Mouse (Mus musculus) kidney, embryonic 14.5 days (tissue): Measurements from ENCODE around the gene Gm4858. TPM values are rescaled to one million over a fixed set of nuclear protein-coding genes. Genes with fewer than 3 reads are reported as not detected.
"Not testable (repeated sequence)": the region's sequence is repeated elsewhere in the genome, so short reads cannot be mapped to it uniquely, and the experiment has no call there.

Experiments used
- ATAC-seq: fragments of 200-750 bp; cut with Nextera tagmentation; 2 replicates; pipeline ENCODE4 v1.8.0; 2017; ENCODE audit warnings: moderate number of reproducible peaks, mild to moderate bottlenecking, moderate TSS enrichment, moderate library complexity; ENCODE audit not compliant: low FRiP score, low TSS enrichment
- H3K27ac ChIP-seq: fragments of 300-500 bp; sonication (generic); 2 replicates; pipeline ENCODE4 v1.5.1; 2014; ENCODE audit warnings: low read depth, mild to moderate bottlenecking, low read length, moderate library complexity, mixed read lengths
- H3K27me3 ChIP-seq: fragments of 300-500 bp; sonication (generic); 2 replicates; pipeline ENCODE4 v1.6.1; 2014; ENCODE audit warnings: mild to moderate bottlenecking, low read length; ENCODE audit not compliant: control insufficient read depth, insufficient read depth
- H3K36me3 ChIP-seq: fragments of 300-500 bp; sonication (generic); 2 replicates; pipeline ENCODE4 v1.6.1; 2014; ENCODE audit warnings: low read length, mixed read lengths; ENCODE audit not compliant: control insufficient read depth, insufficient read depth
- H3K4me1 ChIP-seq: fragments of 300-500 bp; sonication (generic); 2 replicates; pipeline ENCODE4 v1.6.1; 2014; ENCODE audit warnings: low read length, mixed read lengths; ENCODE audit not compliant: control insufficient read depth, insufficient read depth
- H3K4me2 ChIP-seq: fragments of 300-500 bp; sonication (generic); replicated peaks from 2 replicates; pipeline ENCODE4 v1.6.1; 2014; ENCODE audit warnings: low read depth, mild to moderate bottlenecking, low read length
- H3K4me3 ChIP-seq: fragments of 300-500 bp; sonication (generic); 2 replicates; pipeline ENCODE4 v1.5.1; 2014; ENCODE audit warnings: mild to moderate bottlenecking, low read length
- H3K9ac ChIP-seq: fragments of 300-500 bp; sonication (generic); 2 replicates; pipeline ENCODE4 v1.6.1; 2014; ENCODE audit warnings: low read depth, mild to moderate bottlenecking, low read length, moderate library complexity
- H3K9me3 ChIP-seq: fragments of 300-500 bp; sonication (generic); 2 replicates; pipeline ENCODE4 v1.6.1; 2016; ENCODE audit warnings: low read length; ENCODE audit not compliant: control insufficient read depth
- WGBS: fragments of 180-500 bp; shearing (Covaris S2); extraction: QIAGEN DNeasy Blood & Tissue Kit; methylation state at CpG from one replicate; pipeline ENCODE4 v1.1.7; 2014; 5-methylcytosine and 5-hydroxymethylcytosine counted together
- polyA plus RNA-seq: library from polyadenylated mRNA; unstranded; fragments of >200 nt; fragmentation: Nextera tagmentation; extraction: Ambion mirVana; gene quantifications from 2 replicates; pipeline ENCODE4 v1.2.1, GENCODE M21; 2014

Gm4858 gene
- polyA plus RNA-seq, 1 experiment from 2014 or later = not detected

DNA sequence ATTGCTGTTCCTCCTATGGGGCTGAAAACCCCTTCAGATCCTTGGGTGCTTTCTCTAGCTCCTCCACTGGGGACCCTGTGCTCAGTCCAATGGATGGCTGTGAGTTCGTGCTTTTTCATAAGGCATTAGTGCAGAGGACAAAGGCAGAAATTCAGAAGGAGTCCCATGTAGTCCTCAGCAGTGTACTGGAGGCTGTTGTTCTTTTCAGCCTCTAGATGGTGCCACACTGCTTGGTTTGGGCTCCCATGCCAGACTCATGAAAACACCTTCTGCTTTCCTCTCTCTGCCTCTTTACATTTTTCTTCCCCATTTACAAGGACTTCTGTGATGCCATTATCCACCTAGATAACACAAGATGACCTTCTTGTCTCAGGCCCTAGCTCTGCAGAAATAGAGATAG, 25.0 kb downstream of the Gm4858 start:
- H3K27me3 ChIP-seq, H3K4me1 ChIP-seq, H3K27ac ChIP-seq, H3K4me2 ChIP-seq, H3K9ac ChIP-seq, H3K9me3 ChIP-seq, H3K36me3 ChIP-seq, H3K4me3 ChIP-seq: not testable (repeated sequence)
- 30% methylated on average over 1 of the region's 1 CpGs for WGBS
- 0 out of 2 replicates have a peak, but pooled peaks have one; percentile 69 for ATAC-seq

- Histone ChIP-seq H3K36me3 (no peaks in the 10 kb centered on the region), H3K27me3 (no peaks in the 10 kb centered on the region), H3K9ac (no peak overlapping the region), H3K4me3 (no peak overlapping the region), H3K27ac (no peak overlapping the region), H3K4me1 (no peaks in the 10 kb centered on the region), H3K9me3 (no peaks in the 10 kb centered on the region), H3K4me2 (no peak overlapping the region)
- WGBS = 66% methylated on average over 2 of the region's 2 CpGs
- peak; percentile 78 for ATAC-seq
Measured at GRCm38 (mm10) chr3:93096447-93096846, 27.8 kb downstream of the Gm4858 start.

DNA sequence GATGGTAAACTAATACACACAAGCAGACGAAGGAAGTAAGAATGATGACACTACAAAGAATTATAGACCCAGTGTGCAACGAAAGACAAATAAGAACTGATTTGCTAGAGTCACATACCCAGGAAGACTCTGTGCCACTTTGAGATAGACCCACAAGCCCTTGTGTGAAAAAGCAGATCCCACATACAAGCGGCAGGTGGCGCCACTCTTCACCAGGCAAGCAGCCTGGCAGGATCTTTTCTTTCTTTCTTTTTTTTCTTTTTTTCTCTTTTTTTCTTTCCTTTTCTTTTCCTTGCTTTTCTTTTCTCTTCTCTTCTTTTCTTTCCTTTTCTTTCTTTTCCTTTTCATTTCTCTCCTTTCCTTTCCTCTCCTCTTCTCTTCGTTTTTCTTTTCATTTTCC, 43.0 kb downstream of the Gm4858 start:
- 45% methylated on average over 5 of the region's 5 CpGs for whole genome bisulfite sequencing
- no peak overlapping the region for H3K9ac ChIP-seq
- no peak overlapping the region for H3K27ac ChIP-seq
- no peaks in the 10 kb centered on the region for H3K36me3 ChIP-seq
- ATAC-seq = no peak
- H3K4me2 ChIP-seq = no peak overlapping the region
- H3K27me3 ChIP-seq = no peaks in the 10 kb centered on the region
- H3K9me3 ChIP-seq = no peaks in the 10 kb centered on the region
- H3K4me3 ChIP-seq = no peak overlapping the region
- H3K4me1 ChIP-seq = no peaks in the 10 kb centered on the region

DNA sequence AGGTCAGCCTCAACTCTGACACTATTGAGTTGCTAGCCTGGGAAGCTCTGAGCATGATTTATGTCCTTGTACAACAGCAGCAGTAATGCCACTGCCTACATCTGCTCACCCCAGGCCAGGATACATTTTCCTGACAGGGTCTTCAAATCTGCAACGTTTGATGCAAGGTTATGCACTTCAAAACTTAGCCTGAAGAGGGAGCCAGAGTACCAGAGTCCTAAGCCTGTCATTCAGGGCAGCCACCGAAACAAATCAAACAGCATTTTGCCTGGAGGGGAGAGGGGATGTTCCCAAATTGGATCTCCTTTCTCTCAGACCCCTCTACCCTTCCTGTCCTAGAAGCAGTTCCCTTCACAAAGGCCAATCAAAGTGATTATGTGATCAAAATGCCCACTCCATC, 45.9 kb downstream of the Gm4858 start:
- 8% methylated on average over 2 of the region's 2 CpGs for WGBS
- no peak overlapping the region for H3K4me2 ChIP-seq
- no peaks in the 10 kb centered on the region for H3K36me3 ChIP-seq
- H3K9ac ChIP-seq = no peak overlapping the region
- ATAC-seq = no peak; the same call in 1 of the 2 replicates
- H3K9me3 ChIP-seq = no peaks in the 10 kb centered on the region
- no peak overlapping the region for H3K4me3 ChIP-seq
- no peaks in the 10 kb centered on the region for H3K27me3 ChIP-seq
- no peak overlapping the region for H3K27ac ChIP-seq
- no peaks in the 10 kb centered on the region for H3K4me1 ChIP-seq

- Histone ChIP-seq H3K4me3 (no peak overlapping the region), H3K9me3 (no peaks in the 10 kb centered on the region), H3K4me1 (no peaks in the 10 kb centered on the region), H3K4me2 (no peak overlapping the region), H3K36me3 (no peaks in the 10 kb centered on the region), H3K27ac (no peak overlapping the region), H3K9ac (no peak overlapping the region), H3K27me3 (no peaks in the 10 kb centered on the region)
- 57% methylated on average over 4 of the region's 4 CpGs for WGBS
- ATAC-seq = no peak
Measured at GRCm38 (mm10) chr3:93119101-93119500, 50.5 kb downstream of the Gm4858 start.

Other genes with a start within 250 kb of the Gm4858 start
- gene Kprp, start 241.6 kb upstream of the Gm4858 start, polyA plus RNA-seq = not detected in 2 replicates
- gene Lce1l, start 217.5 kb upstream of the Gm4858 start, polyA plus RNA-seq = not detected in 2 replicates
- not detected in 2 replicates for gene 2310050C09Rik, start 198.6 kb upstream of the Gm4858 start, polyA plus RNA-seq
- gene Lce3a, start 142.6 kb upstream of the Gm4858 start, polyA plus RNA-seq = not detected in 2 replicates
- gene Lce3b, start 135.8 kb upstream of the Gm4858 start, polyA plus RNA-seq = not detected in 2 replicates
- gene Lce3c, start 124.3 kb upstream of the Gm4858 start, polyA plus RNA-seq = not detected in 2 replicates
- not detected in 2 replicates for gene Lce3d, start 111.4 kb upstream of the Gm4858 start, polyA plus RNA-seq
- gene Lce3e, start 101.8 kb upstream of the Gm4858 start, polyA plus RNA-seq = not detected in 2 replicates
- not detected in 2 replicates for gene Lce3f, start 76.6 kb upstream of the Gm4858 start, polyA plus RNA-seq
- 0.64 and 0.67 TPM in 2 replicates for gene Crct1, start 53.1 kb upstream of the Gm4858 start, polyA plus RNA-seq
- gene Lce1m, start 49.8 kb upstream of the Gm4858 start, polyA plus RNA-seq = not detected in 2 replicates
- gene Crnn, start 76.0 kb downstream of the Gm4858 start, polyA plus RNA-seq = not detected in 2 replicates
- not detected in 2 replicates for gene Flg2, start 128.5 kb downstream of the Gm4858 start, polyA plus RNA-seq
- 0.10 and 0.24 TPM in 2 replicates for gene Flg, start 204.7 kb downstream of the Gm4858 start, polyA plus RNA-seq